Mouse (Mus musculus) bone marrow, adult 2 months (tissue): ENCODE data around the gene Dolk.

ENCODE experiments used
- CTCF ChIP-seq: fragments of 200-500 bp; IDR thresholded peaks from 2 replicates; pipeline ENCODE4 v1.5.1; 2011; ENCODE audit warnings: low read length, control low read depth; ENCODE audit not compliant: control insufficient read depth, insufficient read depth
- POLR2A ChIP-seq: fragments of 200-500 bp; IDR thresholded peaks from 2 replicates; pipeline ENCODE4 v1.6.1; 2011; ENCODE audit warnings: low read depth, mild to moderate bottlenecking, control low read depth, low read length, borderline replicate concordance; ENCODE audit not compliant: control insufficient read depth

DNA sequence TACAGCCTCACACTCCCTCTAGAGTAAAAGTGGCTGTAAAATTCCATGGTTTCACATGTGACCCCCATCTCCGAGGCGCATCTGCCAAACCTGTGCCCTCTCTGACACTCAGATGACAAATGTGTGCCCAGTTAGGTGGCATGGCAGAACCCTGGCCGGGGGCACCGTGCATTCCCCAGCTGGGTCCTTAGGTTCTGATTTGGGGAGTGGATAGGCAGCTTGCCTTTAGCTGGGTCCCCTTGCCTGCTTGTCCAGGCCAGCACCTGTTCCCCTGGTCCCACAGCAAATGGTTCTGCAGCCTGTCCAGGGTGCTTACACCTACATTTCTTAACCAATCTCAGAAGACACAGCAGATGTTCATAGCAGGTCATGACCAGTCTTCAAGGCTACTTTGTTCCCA, 42.7 kb downstream of the Dolk start:
- TF ChIP-seq CTCF (no peak), POLR2A (no peak)
